Mouse (Mus musculus): ENCODE measurements around the gene Hoxa1.

DNA sequence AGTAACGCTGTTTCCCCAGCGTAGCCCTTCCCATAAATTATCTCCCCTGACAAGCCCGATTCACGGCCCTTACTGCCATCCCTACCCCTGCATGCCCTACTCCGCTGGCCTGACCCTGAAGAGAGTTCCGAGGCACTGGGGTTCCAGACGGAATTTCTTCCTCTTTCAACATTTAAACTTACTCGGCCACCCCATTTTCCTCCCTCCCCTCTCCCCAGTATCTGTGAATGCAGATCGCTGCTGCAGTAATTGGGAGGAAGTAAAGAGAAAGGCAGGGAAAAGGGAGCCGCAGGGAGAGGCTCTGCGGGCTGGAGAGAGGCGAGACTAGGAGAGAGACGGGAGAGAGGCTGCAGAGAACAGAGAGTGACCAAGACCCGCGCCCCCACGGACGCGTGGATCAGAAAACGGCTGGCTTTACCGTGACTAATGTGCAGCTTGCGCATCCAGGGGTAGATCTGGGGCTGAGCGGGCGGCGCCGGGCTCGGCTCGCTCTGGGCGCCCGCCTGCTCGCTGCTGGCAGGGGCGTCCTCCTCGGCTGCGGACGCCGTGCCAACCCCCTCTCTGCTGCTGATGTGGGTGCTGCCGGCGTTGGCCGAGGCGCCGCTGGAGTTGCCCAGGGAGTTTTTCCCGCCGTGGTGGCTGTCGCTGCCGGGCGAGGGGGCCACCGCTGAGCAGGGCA is 45.4 kb upstream of the Hoxa1 start:
- TF ChIP-seq CTCF (IDR thresholded peaks at IDR 0.05) (no peak), EP300 (IDR thresholded peaks at IDR 0.05; ENCODE audit: insufficient read depth, low read depth, low read length) (no peak)

Data from heart, adult 2 months (tissue).